Mouse (Mus musculus) urinary bladder, postnatal 4 days (tissue): Measurements from ENCODE around the gene Col4a3bp.

ENCODE experiments used
- DNase-seq, 2 experiments: peaks; one replicate each; pipeline ENCODE4 v3.0.0; 2021 to 2022; ENCODE audit warnings: low spot score in 2 of 2

Gene Col4a3bp

GRCm38 (mm10) chr13:96542081-96542889, at the start of gene Col4a3bp, which contains the start of gene Polk:
Gene Col4a3bp (plus strand): TSS chr13:96542618.
Gene Polk (minus strand): TSS chr13:96542579.
- peak; percentile 96 for DNase-seq

DNA sequence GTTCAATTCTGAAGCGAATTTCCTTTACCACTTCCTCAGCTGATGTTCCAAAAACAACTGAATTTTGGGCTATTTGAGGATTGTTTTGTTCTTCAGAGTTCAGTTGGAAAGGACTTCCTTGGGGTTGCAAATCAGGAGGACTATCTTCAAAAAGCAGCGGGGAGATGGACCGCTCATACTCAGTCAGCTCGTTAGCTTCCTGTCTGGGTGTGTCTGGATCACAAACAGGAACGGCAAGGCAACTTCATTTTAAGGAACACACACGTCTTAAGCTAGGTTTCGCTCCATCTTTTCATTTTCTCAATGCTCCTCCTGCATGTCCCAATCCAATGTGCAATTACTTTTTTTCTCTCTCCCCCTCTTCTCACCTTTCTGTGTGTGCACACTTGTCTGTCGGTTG, 45.8 kb upstream of the Col4a3bp start:
- DNase-seq = no peak

DNA sequence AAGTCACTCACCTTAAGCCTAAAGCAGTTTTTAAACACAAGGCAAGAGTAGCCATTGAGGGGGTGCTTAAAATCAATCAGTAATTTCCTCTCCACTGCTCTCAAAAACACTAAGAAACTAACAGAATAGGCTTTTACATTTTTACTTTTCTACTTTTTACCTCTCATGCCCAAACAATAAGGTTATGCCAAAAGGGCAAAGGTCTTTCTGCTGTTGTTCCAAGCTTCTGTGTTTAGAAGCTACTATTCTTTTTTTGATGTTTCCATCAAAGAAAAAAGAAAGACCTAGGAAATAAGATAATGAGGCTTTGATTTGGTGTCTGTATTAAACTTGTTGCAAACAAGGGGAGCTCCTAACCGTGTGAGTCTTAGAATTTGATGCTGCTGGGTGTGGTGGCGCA, 42.5 kb upstream of the Col4a3bp start:
- no peak for DNase-seq

GRCm38 (mm10) chr13:96505661-96506060, 36.8 kb upstream of the Col4a3bp start:
- DNase-seq = no peak

DNA sequence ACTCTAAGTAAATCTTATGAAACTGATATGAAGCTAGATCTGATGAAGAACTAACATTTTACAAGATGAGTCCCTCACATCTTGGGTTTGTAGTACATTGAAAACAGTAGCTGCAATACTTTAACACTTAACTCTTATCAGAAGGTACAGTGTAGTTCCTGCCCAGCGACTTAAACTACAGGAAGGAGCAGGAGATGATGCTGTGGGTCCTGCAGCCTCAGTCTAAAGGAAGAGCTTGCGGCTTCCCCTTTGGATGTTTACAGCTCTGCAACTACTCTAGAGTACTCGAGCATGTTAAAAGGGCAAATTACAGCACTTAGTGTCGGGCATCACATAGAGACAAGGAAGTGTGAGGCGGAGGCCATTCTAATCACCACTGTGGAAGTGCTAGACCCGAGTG, 36.1 kb upstream of the Col4a3bp start:
- DNase-seq = no peak

DNA sequence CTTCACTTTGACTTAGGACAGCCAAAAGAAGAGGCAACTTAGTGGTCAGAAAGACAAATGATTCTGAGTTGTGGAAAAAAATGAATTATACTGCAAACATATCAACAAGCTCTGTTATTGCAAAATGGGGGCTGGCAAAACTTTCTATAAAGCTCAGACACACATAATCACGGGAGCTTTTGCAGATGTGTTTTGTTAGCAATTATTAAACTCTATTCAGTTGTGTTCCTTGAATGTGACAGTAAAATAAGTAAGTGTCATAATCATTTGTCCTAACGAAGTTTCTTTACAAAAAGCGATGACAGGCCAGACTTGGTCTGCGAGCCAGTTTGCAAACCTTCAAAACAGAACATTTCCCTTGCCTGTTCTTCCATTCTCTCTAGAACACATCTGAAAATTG, 34.9 kb upstream of the Col4a3bp start:
- DNase-seq = no peak

GRCm38 (mm10) chr13:96510635-96511034, 31.8 kb upstream of the Col4a3bp start:
- DNase-seq = no peak

DNA sequence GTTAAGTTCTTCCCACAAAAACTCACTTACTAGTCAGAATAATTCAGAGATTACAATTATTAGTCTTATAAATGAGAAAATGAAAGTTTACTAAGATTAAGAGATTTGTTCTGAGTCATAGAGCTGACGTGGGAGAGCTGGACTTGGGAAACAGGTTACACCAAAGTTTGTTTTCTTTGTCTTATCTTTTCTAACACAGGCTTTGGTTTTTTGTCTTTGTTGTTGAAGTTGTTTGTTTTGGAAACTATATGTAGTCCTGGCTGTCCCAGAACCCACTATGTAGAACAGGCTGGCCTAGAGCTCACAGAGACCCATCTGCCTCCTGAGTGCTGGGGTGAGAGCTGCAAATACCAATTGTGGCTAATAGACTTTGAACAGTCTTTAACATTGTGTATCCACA, 31.2 kb upstream of the Col4a3bp start:
- DNase-seq = no peak

DNA sequence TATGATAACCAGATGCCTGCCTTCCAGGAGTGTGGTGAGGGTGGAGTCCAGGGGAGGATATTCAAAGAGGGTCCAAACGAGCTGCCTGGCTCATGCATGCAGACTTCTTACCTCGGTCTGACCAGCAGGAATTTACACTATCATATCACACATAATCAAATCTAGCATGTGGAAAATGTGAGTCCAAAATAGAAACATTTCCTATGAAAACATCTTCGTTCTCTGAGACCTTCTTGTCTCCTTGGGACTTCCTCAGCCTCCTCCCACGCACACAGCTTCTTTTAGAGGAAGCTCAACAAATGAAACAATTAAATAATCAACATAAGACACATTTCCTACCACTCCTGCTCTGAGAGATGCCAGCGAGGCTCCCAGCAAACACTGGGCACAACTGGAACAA, 30.5 kb upstream of the Col4a3bp start:
- no peak for DNase-seq

DNA sequence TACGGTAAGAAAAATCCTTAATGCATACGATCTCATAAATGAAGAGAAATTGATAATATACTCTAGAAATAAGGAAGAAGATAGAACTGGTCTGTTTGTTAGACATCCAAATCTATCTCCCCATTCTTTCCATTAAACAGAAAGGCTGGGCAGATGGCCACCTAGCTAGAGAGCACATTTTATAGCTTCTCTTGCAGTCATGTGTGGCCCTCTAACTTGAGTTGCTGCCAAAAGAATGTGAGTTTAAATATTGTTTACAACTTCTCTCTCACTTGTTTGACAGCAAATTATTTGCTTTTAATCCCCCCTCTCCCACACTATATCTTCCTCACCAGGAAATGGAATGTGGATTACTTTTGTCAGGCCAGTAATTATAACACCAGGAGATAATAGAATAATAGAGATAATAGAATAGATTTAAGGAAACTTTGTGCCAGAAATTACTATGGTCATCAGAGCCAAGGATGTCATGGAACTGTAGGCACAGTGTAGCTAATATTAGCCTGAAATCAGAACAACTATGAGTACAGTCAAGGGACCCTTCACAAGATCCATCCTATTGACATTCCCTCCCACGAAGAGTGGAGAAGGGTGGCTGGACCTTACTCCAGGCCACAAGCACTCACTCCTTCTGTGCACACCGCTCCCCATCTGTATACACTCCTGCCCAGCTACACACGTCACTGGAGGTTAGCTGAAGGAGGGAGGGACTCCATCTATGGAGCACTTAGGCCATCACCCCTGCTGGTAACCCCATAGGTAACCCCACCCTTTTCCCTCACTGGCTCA, 28.1 kb upstream of the Col4a3bp start:
- no peak for DNase-seq

DNA sequence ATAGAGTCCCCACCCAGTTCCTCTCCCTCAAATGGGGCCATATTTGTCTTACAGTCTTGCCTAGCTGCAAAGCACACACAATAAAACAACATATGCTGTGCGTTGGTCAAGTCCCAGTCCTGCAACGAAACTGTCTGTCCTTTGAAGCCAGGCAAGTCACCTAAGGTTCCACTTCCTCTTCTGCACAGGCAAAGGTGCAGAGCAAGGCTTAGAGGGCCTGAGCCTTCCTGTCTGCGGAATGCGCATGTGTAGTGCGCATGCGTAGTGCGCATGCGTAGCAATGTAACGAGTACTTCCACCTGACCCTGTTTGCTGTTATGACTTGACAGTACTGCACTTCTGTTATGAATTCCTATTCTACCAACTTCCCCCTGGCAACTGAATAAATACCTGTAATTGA, 26.2 kb upstream of the Col4a3bp start:
- DNase-seq = no peak

- no peak for DNase-seq
These were observed 25.1 kb upstream of the Col4a3bp start for GRCm38 (mm10) chr13:96517335-96517734.

GRCm38 (mm10) chr13:96521294-96521693, 21.1 kb upstream of the Col4a3bp start:
- DNase-seq = no peak

GRCm38 (mm10) chr13:96527022-96527421, 15.4 kb upstream of the Col4a3bp start:
- DNase-seq = no peak

GRCm38 (mm10) chr13:96527856-96528255, 14.6 kb upstream of the Col4a3bp start:
- no peak for DNase-seq

DNA sequence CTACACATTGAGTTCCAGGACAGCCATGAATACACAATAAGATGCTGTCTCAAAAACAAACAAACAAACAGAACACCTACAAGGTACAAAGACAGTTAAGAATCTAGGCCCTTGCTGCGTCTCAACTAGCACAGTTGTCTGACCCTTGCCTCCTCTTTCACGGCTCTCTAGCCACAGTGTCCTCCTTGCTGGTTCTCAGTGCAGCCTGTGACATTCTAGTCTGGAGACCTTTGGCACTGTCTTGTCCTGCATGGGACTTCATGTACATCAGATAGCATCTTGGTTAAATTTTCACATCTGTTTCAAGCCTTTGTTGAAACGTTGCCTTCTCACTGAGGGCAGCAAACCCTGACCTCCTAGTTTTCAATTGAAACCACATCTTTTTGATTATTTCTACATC, 13.6 kb upstream of the Col4a3bp start:
- DNase-seq = no peak

- DNase-seq = no peak
These were observed 12.9 kb upstream of the Col4a3bp start for GRCm38 (mm10) chr13:96529542-96529941.

- no peak for DNase-seq
These were observed 12.4 kb upstream of the Col4a3bp start for GRCm38 (mm10) chr13:96530064-96530463.

DNA sequence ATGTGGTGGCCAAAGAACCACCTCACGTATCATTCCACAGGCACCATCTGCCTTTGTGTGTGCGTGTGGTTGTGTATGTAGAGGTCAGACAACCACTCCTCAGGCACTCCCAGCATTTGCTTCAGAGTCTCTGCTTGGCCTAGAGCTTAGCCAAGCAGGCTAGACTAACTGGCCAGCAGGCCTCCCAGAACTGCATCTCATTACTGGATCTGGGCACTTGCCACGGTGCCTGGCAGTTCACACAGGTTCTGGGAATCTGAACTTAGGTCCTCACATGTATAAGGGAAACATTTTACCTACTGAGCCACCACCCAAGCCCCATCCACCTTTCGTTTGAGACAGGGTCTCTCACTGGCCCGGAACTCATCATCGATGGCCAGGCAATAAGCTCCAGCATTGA, 10.2 kb upstream of the Col4a3bp start:
- DNase-seq = no peak

GRCm38 (mm10) chr13:96533742-96534141, 8.7 kb upstream of the Col4a3bp start:
- no peak for DNase-seq

DNA sequence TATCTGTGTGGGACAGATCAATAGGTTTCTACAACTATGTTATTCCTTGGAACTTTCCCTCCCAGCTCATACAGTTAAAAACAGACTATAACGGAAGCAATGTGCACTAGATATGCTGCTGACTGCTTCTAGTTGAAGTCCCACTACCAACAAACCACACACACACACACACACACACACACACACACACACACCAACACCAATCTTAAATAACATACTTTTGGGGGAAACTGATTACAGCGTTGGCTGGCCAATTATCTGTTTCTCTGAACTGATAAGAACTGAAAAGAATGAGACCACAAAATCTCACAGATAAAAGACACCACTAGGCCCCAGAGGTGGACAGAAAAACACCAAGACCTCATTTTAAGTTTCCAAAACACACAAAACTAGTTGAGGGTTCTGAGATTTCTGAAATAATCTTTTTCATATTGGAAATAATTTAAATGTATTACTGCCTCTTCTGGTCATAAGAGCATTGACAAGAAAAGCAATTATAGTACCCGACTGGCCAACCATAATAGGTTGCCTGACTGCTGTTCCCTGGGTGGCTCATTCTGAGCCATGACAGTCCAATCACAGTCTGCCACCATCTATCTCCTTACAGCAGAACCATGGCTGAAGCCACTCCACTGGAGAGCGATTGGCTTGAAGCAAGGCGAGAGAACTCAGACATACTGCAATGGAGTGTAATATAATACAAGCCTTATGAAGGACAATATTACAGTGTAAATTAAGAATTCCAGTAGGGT, 5.4 kb upstream of the Col4a3bp start:
- DNase-seq = no peak

- DNase-seq = no peak
These were observed 4.3 kb upstream of the Col4a3bp start for GRCm38 (mm10) chr13:96538103-96538502.
